Mouse (Mus musculus): ENCODE measurements at regions not wholly inside any gene's neighbourhood (a gene's known extent, or its start where the extent isn't known, plus 50 kb on each side); places are given as distances from the start of the nearest gene placed in this dataset.

GRCm38 (mm10) chr9:53045788-53046187, 202.1 kb downstream of the Ddx10 start:
- H3K4me1 ChIP-seq, result no peaks in the 10 kb centered on the region; the same call in 1 of the 2 replicates
- no peaks in the 10 kb centered on the region for H3K27me3 ChIP-seq (replicated peaks)
- H3K4me2 ChIP-seq, result no peak overlapping the region
- no peak for ATAC-seq (ENCODE audit: extremely low read depth, insufficient number of reproducible peaks, low FRiP score, low TSS enrichment)
- no peak overlapping the region for H3K9ac ChIP-seq
- no peaks in the 10 kb centered on the region for H3K9me3 ChIP-seq
- WGBS, result 68% methylated on average over 6 of the region's 6 CpGs
- H3K4me3 ChIP-seq, result no peak overlapping the region
- no peaks in the 10 kb centered on the region for H3K36me3 ChIP-seq
- H3K27ac ChIP-seq (replicated peaks), result no peak overlapping the region

- no peaks in the 10 kb centered on the region for H3K4me1 ChIP-seq
- no peak overlapping the region for H3K27ac ChIP-seq (replicated peaks)
- ATAC-seq (ENCODE audit: extremely low read depth, insufficient number of reproducible peaks, low FRiP score, low TSS enrichment), result no peak
These were observed 214.1 kb downstream of the Ddx10 start for GRCm38 (mm10) chr9:53033797-53034196.

GRCm38 (mm10) chr9:53022096-53022495, 225.8 kb downstream of the Ddx10 start:
- 69% methylated on average over 4 of the region's 4 CpGs for WGBS
- Histone ChIP-seq H3K4me2 (no peak overlapping the region), H3K9me3 (no peaks in the 10 kb centered on the region), H3K27me3 (replicated peaks) (no peaks in the 10 kb centered on the region), H3K9ac (no peak overlapping the region), H3K27ac (replicated peaks) (no peak overlapping the region), H3K4me1 (no peaks in the 10 kb centered on the region), H3K36me3 (no peaks in the 10 kb centered on the region), H3K4me3 (no peak overlapping the region)
- no peak for ATAC-seq (ENCODE audit: extremely low read depth, insufficient number of reproducible peaks, low FRiP score, low TSS enrichment)

More at GRCm38 (mm10) chr9:53033797-53034196, 214.1 kb downstream of the Ddx10 start:
- Histone ChIP-seq H3K4me3 (no peak overlapping the region), H3K4me2 (no peak overlapping the region), H3K36me3 (no peaks in the 10 kb centered on the region), H3K9ac (no peak overlapping the region), H3K9me3 (no peaks in the 10 kb centered on the region), H3K27me3 (replicated peaks) (no peaks in the 10 kb centered on the region)
- WGBS, result 68% methylated on average over 4 of the region's 4 CpGs

- no peak overlapping the region for H3K9ac ChIP-seq
- no peak for ATAC-seq (ENCODE audit: extremely low read depth, insufficient number of reproducible peaks, low FRiP score, low TSS enrichment)
These were observed 237.1 kb downstream of the Ddx10 start for GRCm38 (mm10) chr9:53010741-53011140.

GRCm38 (mm10) chr9:53007395-53007794, 240.5 kb downstream of the Ddx10 start:
- Histone ChIP-seq H3K9ac (no peak overlapping the region), H3K4me2 (no peak overlapping the region), H3K36me3 (no peaks in the 10 kb centered on the region), H3K27me3 (replicated peaks) (no peaks in the 10 kb centered on the region), H3K4me3 (no peak overlapping the region), H3K9me3 (peaks cover 7% of the 10 kb centered on the region; the same call in 1 of the 2 replicates), H3K27ac (replicated peaks) (no peak overlapping the region), H3K4me1 (no peaks in the 10 kb centered on the region)
- WGBS, result 80% methylated on average over 10 of the region's 10 CpGs
- no peak for ATAC-seq (ENCODE audit: extremely low read depth, insufficient number of reproducible peaks, low FRiP score, low TSS enrichment)

More at GRCm38 (mm10) chr9:53010741-53011140, 237.1 kb downstream of the Ddx10 start:
- WGBS, result 77% methylated on average over 9 of the region's 9 CpGs
- Histone ChIP-seq H3K4me1 (no peaks in the 10 kb centered on the region), H3K36me3 (no peaks in the 10 kb centered on the region), H3K4me3 (no peak overlapping the region), H3K9me3 (peaks cover 7% of the 10 kb centered on the region; the same call in 1 of the 2 replicates), H3K27me3 (replicated peaks) (no peaks in the 10 kb centered on the region), H3K4me2 (no peak overlapping the region), H3K27ac (replicated peaks) (no peak overlapping the region)

- Histone ChIP-seq H3K4me3 (no peak overlapping the region), H3K27me3 (replicated peaks) (no peaks in the 10 kb centered on the region), H3K36me3 (no peaks in the 10 kb centered on the region), H3K9ac (no peak overlapping the region), H3K27ac (replicated peaks) (no peak overlapping the region), H3K4me2 (no peak overlapping the region), H3K4me1 (no peaks in the 10 kb centered on the region), H3K9me3 (peaks cover 7% of the 10 kb centered on the region; the same call in 1 of the 2 replicates)
- WGBS, result 82% methylated on average over 1 of the region's 1 CpGs
- no peak for ATAC-seq (ENCODE audit: extremely low read depth, insufficient number of reproducible peaks, low FRiP score, low TSS enrichment)
These were observed 241.8 kb downstream of the Ddx10 start for GRCm38 (mm10) chr9:53006085-53006484.

GRCm38 (mm10) chr9:53004253-53004978, 243.4 kb downstream of the Ddx10 start:
- ATAC-seq (ENCODE audit: extremely low read depth, insufficient number of reproducible peaks, low FRiP score, low TSS enrichment), result no peak
- 56% methylated on average over 3 of the region's 3 CpGs for WGBS
- H3K9ac ChIP-seq, result no peak overlapping the region

GRCm38 (mm10) chr9:52976041-52976440, 271.8 kb downstream of the Ddx10 start:
- no peak for ATAC-seq (ENCODE audit: extremely low read depth, insufficient number of reproducible peaks, low FRiP score, low TSS enrichment)
- H3K4me2 ChIP-seq, result no peak overlapping the region
- no peaks in the 10 kb centered on the region for H3K27me3 ChIP-seq (replicated peaks)
- H3K4me3 ChIP-seq, result no peak overlapping the region
- no peaks in the 10 kb centered on the region for H3K4me1 ChIP-seq
- H3K9ac ChIP-seq, result no peak overlapping the region
- no peak overlapping the region for H3K27ac ChIP-seq (replicated peaks)
- no peaks in the 10 kb centered on the region for H3K36me3 ChIP-seq
- H3K9me3 ChIP-seq, result no peaks in the 10 kb centered on the region
- WGBS, result 52% methylated on average over 1 of the region's 1 CpGs

More at GRCm38 (mm10) chr9:53004253-53004978, 243.4 kb downstream of the Ddx10 start:
- Histone ChIP-seq H3K4me2 (no peak overlapping the region), H3K36me3 (no peaks in the 10 kb centered on the region), H3K4me3 (no peak overlapping the region), H3K27ac (replicated peaks) (no peak overlapping the region), H3K27me3 (replicated peaks) (no peaks in the 10 kb centered on the region), H3K9me3 (no peaks in the 10 kb centered on the region), H3K4me1 (no peaks in the 10 kb centered on the region)

- no peak for ATAC-seq (ENCODE audit: extremely low read depth, insufficient number of reproducible peaks, low FRiP score, low TSS enrichment)
- Histone ChIP-seq H3K4me2 (no peak overlapping the region), H3K27ac (replicated peaks) (no peak overlapping the region), H3K27me3 (replicated peaks) (no peaks in the 10 kb centered on the region), H3K36me3 (no peaks in the 10 kb centered on the region), H3K9ac (no peak overlapping the region), H3K4me1 (0 out of 2 replicates have a peak, but pooled peaks cover 2% of the 10 kb centered on the region), H3K9me3 (no peaks in the 10 kb centered on the region), H3K4me3 (no peak overlapping the region)
- 56% methylated on average over 4 of the region's 4 CpGs for WGBS
These were observed 282.2 kb downstream of the Ddx10 start for GRCm38 (mm10) chr9:52965631-52966030.

GRCm38 (mm10) chr9:52959668-52960067, 280.1 kb upstream of the AI593442 start:
- Histone ChIP-seq H3K27me3 (replicated peaks) (no peaks in the 10 kb centered on the region), H3K36me3 (no peaks in the 10 kb centered on the region), H3K4me2 (no peak overlapping the region), H3K4me3 (no peak overlapping the region), H3K4me1 (peaks cover 8% of the 10 kb centered on the region; the same call in 1 of the 2 replicates), H3K9me3 (no peaks in the 10 kb centered on the region), H3K9ac (no peak overlapping the region), H3K27ac (replicated peaks) (no peak overlapping the region)
- 74% methylated on average over 6 of the region's 6 CpGs for WGBS
- ATAC-seq (ENCODE audit: extremely low read depth, insufficient number of reproducible peaks, low FRiP score, low TSS enrichment), result no peak

- peaks cover 8% of the 10 kb centered on the region; the same call in 1 of the 2 replicates for H3K4me1 ChIP-seq
- no peak overlapping the region for H3K9ac ChIP-seq
- H3K27ac ChIP-seq (replicated peaks), result no peak overlapping the region
- no peak overlapping the region for H3K4me2 ChIP-seq
- 32% methylated on average over 1 of the region's 1 CpGs for WGBS
- no peak for ATAC-seq (ENCODE audit: extremely low read depth, insufficient number of reproducible peaks, low FRiP score, low TSS enrichment)
- H3K36me3 ChIP-seq, result no peaks in the 10 kb centered on the region
- H3K27me3 ChIP-seq (replicated peaks), result no peaks in the 10 kb centered on the region
- H3K9me3 ChIP-seq, result no peaks in the 10 kb centered on the region
- H3K4me3 ChIP-seq, result no peak overlapping the region
These were observed 277.7 kb upstream of the AI593442 start for GRCm38 (mm10) chr9:52957245-52957644.

- H3K36me3 ChIP-seq, result no peaks in the 10 kb centered on the region
- no peaks in the 10 kb centered on the region for H3K9me3 ChIP-seq
- 52% methylated on average over 5 of the region's 5 CpGs for WGBS
- H3K4me1 ChIP-seq, result peaks cover 23% of the 10 kb centered on the region
- no peak for ATAC-seq (ENCODE audit: extremely low read depth, insufficient number of reproducible peaks, low FRiP score, low TSS enrichment)
- H3K27me3 ChIP-seq (replicated peaks), result no peaks in the 10 kb centered on the region
- H3K4me3 ChIP-seq, result no peak overlapping the region
- no peak overlapping the region for H3K9ac ChIP-seq
- H3K27ac ChIP-seq (replicated peaks), result no peak overlapping the region
- no peak overlapping the region for H3K4me2 ChIP-seq
These were observed 264.5 kb upstream of the AI593442 start for GRCm38 (mm10) chr9:52944081-52944480.
